Mouse (Mus musculus): ENCODE results near the gene Clptm1.

The Clptm1 gene

GRCm38 (mm10) chr7:19664955-19665841, at the start of gene Clptm1:
Gene Clptm1, minus strand, starts transcription at chr7:19665033.
- DNase-seq (ENCODE audit: low read depth, low spot score) = peak; percentile 95

- DNase-seq (ENCODE audit: low read depth, low spot score) = no peak
These were observed 48.8 kb upstream of the Clptm1 start for GRCm38 (mm10) chr7:19713598-19713997.

- no peak for DNase-seq (ENCODE audit: low read depth, low spot score)
These were observed 48.4 kb upstream of the Clptm1 start for GRCm38 (mm10) chr7:19713196-19713595.

GRCm38 (mm10) chr7:19712414-19712813, 47.6 kb upstream of the Clptm1 start:
- DNase-seq (ENCODE audit: low read depth, low spot score) = no peak

- DNase-seq (ENCODE audit: low read depth, low spot score) = no peak
These were observed 45.8 kb upstream of the Clptm1 start for GRCm38 (mm10) chr7:19710650-19711049.

GRCm38 (mm10) chr7:19705271-19705670, 40.4 kb upstream of the Clptm1 start:
- no peak for DNase-seq (ENCODE audit: low read depth, low spot score)

- DNase-seq (ENCODE audit: low read depth, low spot score) = no peak
These were observed 39.6 kb upstream of the Clptm1 start for GRCm38 (mm10) chr7:19704475-19704874.

GRCm38 (mm10) chr7:19702859-19703555, 38.2 kb upstream of the Clptm1 start:
- no peak for DNase-seq (ENCODE audit: low read depth, low spot score)

GRCm38 (mm10) chr7:19701069-19701761, 36.4 kb upstream of the Clptm1 start:
- no peak for DNase-seq (ENCODE audit: low read depth, low spot score)

- no peak for DNase-seq (ENCODE audit: low read depth, low spot score)
These were observed 35.7 kb upstream of the Clptm1 start for GRCm38 (mm10) chr7:19700299-19701068.

- no peak for DNase-seq (ENCODE audit: low read depth, low spot score)
These were observed 35.0 kb upstream of the Clptm1 start for GRCm38 (mm10) chr7:19699827-19700148.

- no peak for DNase-seq (ENCODE audit: low read depth, low spot score)
These were observed 34.3 kb upstream of the Clptm1 start, which contains the start of gene Apoe for GRCm38 (mm10) chr7:19698907-19699826. Gene Apoe, minus strand, starts transcription at chr7:19699188.

GRCm38 (mm10) chr7:19697949-19698906, 33.4 kb upstream of the Clptm1 start:
- DNase-seq (ENCODE audit: low read depth, low spot score) = no peak

GRCm38 (mm10) chr7:19696336-19696873, 31.6 kb upstream of the Clptm1 start:
- DNase-seq (ENCODE audit: low read depth, low spot score) = no peak

GRCm38 (mm10) chr7:19695881-19696280, 31.0 kb upstream of the Clptm1 start:
- DNase-seq (ENCODE audit: low read depth, low spot score) = no peak

- DNase-seq (ENCODE audit: low read depth, low spot score) = no peak
These were observed 30.4 kb upstream of the Clptm1 start for GRCm38 (mm10) chr7:19695213-19695594.

- no peak for DNase-seq (ENCODE audit: low read depth, low spot score)
These were observed 29.7 kb upstream of the Clptm1 start for GRCm38 (mm10) chr7:19694336-19695212.

GRCm38 (mm10) chr7:19693421-19693820, 28.6 kb upstream of the Clptm1 start:
- no peak for DNase-seq (ENCODE audit: low read depth, low spot score)

Measured in retina, adult 2 months (tissue).